Mouse (Mus musculus) limb, embryonic 10.5 days (tissue): Measurements from ENCODE around the gene Bglap2. TPM values are rescaled to one million over a fixed set of nuclear protein-coding genes. Genes with fewer than 3 reads are reported as not detected.
A peak's percentile ranks its signal among the peaks of the same experiment; 100 is the strongest.
"Not testable (repeated sequence)": the region's sequence is repeated elsewhere in the genome, so short reads cannot be mapped to it uniquely, and the experiment has no call there.

Source experiments
- DNase-seq: peaks from one replicate; pipeline ENCODE4 v3.0.0-alpha.2; 2017; ENCODE audit warnings: low spot score
- H3K27ac ChIP-seq: fragments of 300-500 bp; sonication (generic); 2 replicates; pipeline ENCODE4 v1.5.1; 2016; ENCODE audit warnings: mild to moderate bottlenecking
- H3K27me3 ChIP-seq: fragments of 300-500 bp; sonication (generic); 2 replicates; pipeline ENCODE4 v1.6.1; 2016; ENCODE audit warnings: low read depth, mild to moderate bottlenecking; ENCODE audit not compliant: poor library complexity, severe bottlenecking
- H3K36me3 ChIP-seq: fragments of 300-500 bp; sonication (generic); 2 replicates; pipeline ENCODE4 v1.6.1; 2016; ENCODE audit warnings: mild to moderate bottlenecking, moderate library complexity
- H3K4me1 ChIP-seq: fragments of 300-500 bp; sonication (generic); 2 replicates; pipeline ENCODE4 v1.6.1; 2016
- H3K4me3 ChIP-seq: fragments of 300-500 bp; sonication (generic); 2 replicates; pipeline ENCODE4 v1.5.1; 2016; ENCODE audit warnings: mild to moderate bottlenecking, moderate library complexity
- H3K9me3 ChIP-seq: fragments of 300-500 bp; sonication (generic); replicated peaks from 2 replicates; pipeline ENCODE4 v1.6.1; 2016; ENCODE audit warnings: mild to moderate bottlenecking
- WGBS: fragments of 180-500 bp; shearing (Covaris S2); methylation state at CpG from one replicate; pipeline ENCODE4 v1.1.7; 2016; 5-methylcytosine and 5-hydroxymethylcytosine counted together
- polyA plus RNA-seq: library from polyadenylated mRNA; unstranded; fragments of >200 nt; fragmentation: Nextera tagmentation; extraction: Ambion mirVana; gene quantifications from 2 replicates; pipeline ENCODE4 v1.2.1, GENCODE M21; 2016

Gene Bglap2
- not detected in 2 replicates for polyA plus RNA-seq

DNA sequence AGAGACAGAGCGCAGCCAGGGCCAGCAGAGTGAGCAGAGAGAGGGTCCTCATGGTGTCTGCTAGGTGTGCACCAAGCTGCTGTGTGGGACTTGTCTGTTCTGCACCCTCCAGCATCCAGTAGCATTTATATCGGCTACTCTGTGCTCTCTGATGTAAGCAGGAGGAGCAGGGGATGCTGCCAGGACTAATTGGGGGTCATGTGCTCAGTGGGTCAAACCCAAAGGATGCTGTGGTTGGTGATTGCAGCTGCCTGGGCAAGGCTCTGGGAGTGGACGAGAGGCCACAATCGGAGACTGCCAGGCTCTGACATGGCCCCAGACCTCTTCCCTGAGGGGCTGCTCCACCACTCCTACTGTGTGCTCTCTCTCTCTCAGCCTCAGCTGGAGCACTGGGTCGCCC lies at the start of gene Bglap2:
Gene Bglap2, minus strand, starts transcription at position 101 of the 400 bp plus-strand sequence.
- not testable (repeated sequence) for DNase-seq, H3K9me3 ChIP-seq, H3K27me3 ChIP-seq, H3K4me3 ChIP-seq, H3K27ac ChIP-seq, H3K36me3 ChIP-seq
- H3K4me1 ChIP-seq = peaks cover 16% of the 10 kb centered on the region
- 81% methylated on average over 5 of the region's 5 CpGs for WGBS

DNA sequence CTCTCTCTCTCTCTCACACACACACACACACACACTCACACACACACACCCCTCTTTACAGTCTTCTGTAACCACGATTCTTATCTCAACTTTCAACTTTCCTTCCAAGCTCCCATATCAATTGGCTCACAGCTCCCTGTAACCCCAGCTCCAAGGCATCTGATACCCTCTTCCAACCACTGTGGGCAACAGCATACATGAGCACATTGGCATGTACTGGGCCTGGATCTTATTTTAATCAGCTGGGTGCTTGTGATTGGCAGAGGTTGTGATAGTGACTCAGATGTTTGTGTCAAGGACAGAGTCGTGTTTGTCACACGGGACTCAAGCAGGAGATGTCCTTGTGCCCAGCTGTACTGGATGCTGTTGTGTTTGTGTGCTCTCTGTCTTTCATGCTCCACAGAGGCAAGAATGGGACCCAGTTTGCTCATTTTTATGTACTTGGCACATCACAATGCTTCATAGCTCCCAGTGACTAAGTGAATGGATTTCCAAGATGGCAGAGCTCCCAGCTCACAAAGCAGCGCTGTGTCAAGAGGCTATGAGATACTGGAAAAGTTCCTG lies 48.9 kb upstream of the Bglap2 start:
- H3K27ac ChIP-seq = no peak overlapping the region
- no peak for DNase-seq
- H3K9me3 ChIP-seq = no peaks in the 10 kb centered on the region
- H3K4me3 ChIP-seq = no peak overlapping the region
- no peaks in the 10 kb centered on the region for H3K36me3 ChIP-seq
- no peaks in the 10 kb centered on the region for H3K27me3 ChIP-seq
- H3K4me1 ChIP-seq = peaks cover 13% of the 10 kb centered on the region
- WGBS = 85% methylated on average over 4 of the region's 4 CpGs

DNA sequence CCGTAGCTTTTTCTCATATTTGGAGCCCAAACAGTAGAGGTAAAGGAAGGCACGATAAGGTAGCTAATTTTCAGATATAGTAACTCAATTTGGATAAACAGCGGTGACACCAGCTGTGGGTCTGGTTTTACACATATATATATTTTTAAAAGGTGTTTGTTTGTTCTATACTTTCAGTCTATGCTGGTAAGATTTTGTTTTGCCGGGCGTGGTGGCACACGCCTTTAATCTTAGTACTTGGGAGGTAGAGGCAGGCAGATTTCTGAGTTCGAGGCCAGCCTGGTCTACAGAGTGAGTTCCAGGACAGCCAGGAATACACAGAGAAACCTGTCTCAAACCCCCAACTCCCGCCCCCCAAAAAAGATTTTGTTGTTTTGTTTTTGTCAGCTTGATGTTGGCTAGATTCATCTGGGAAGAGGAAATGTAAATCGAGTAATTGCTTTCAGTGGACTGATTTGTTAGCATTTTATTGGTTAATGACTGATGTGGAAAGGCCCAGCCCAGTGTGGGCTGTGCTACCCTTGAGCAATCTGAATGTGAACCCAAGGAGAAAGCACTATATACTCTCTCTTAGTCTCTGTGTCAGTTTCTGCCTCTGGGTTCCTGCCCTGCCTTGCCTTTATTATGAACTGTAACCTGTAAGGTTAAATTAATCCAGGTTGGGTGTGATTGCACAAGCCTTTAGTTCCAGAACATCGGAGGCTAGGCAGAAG lies 47.4 kb upstream of the Bglap2 start:
- H3K27ac ChIP-seq = peak overlapping the region; percentile 66; the same call in 1 of the 2 replicates
- no peak for DNase-seq
- peaks cover 16% of the 10 kb centered on the region for H3K4me1 ChIP-seq
- no peaks in the 10 kb centered on the region for H3K27me3 ChIP-seq
- no peaks in the 10 kb centered on the region for H3K9me3 ChIP-seq
- H3K36me3 ChIP-seq = peaks cover 13% of the 10 kb centered on the region
- H3K4me3 ChIP-seq = no peak overlapping the region
- 87% methylated on average over 10 of the region's 10 CpGs for WGBS

DNA sequence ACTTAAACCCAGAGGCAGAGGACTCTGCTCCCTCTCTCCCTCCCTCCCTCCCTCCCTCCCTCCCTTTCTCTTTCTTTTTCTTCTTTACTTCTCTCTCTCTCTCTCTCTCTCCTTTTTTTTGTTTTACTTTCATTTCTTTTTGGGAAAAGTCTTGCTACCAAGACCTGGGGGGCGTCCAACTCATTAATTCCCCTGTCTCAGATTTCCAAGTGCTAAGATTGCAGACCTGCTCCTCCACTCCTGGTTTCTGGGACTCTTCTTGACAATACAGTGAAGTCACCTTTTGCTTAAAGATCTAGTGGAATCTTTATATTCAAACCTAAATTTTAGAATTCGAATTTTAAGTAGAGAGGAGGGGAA lies 46.8 kb upstream of the Bglap2 start:
- Histone ChIP-seq H3K4me1 (peaks cover 18% of the 10 kb centered on the region), H3K27me3 (no peaks in the 10 kb centered on the region), H3K36me3 (peaks cover 19% of the 10 kb centered on the region), H3K9me3 (no peaks in the 10 kb centered on the region), H3K4me3 (peak overlapping the region; percentile 74), H3K27ac (peak overlapping the region; percentile 66)
- no peak for DNase-seq
- 11% methylated on average over 2 of the region's 2 CpGs for WGBS

DNA sequence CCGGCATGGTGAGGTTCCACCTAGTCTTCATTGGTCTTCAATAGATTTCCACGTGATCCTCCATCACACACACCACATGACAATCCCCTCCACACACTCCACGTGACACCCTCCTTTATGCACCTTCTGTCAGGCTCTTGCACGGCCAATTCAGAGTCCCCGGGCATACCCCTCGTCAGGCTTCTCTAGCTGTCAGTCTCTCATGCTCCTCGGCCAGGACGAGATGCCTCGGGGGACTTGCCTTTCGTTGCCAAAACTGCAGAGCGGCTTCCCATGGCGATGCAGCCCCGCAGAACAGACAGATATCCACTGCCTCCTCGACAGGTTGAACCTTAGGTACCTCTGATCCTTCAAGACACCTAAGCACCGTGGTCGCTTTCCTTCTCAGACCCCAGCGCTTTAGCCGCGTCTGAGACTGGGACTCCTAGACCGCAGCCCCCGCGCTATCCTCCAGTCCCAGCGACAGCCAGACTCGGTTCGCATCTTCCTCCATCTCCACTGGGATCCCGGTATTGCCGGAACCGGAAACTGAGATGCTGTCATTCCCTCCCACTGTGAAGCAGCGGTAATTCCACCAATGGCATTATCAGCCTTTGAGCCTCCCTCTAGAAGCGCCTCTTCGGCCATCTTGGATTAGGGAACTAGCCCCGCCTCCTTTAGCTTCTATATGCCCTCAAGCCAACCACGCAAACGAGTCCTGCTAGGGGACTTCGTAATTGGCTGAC lies 46.3 kb upstream of the Bglap2 start, which contains the start of gene Slc25a44:
Gene Slc25a44, minus strand, starts transcription at position 535 of the 725 bp plus-strand sequence.
- under 1% methylated on average over 35 of the region's 35 CpGs for WGBS
- Histone ChIP-seq H3K36me3 (peaks cover 24% of the 10 kb centered on the region), H3K27ac (peak within 1 kb of the TSS; percentile 66)

DNA sequence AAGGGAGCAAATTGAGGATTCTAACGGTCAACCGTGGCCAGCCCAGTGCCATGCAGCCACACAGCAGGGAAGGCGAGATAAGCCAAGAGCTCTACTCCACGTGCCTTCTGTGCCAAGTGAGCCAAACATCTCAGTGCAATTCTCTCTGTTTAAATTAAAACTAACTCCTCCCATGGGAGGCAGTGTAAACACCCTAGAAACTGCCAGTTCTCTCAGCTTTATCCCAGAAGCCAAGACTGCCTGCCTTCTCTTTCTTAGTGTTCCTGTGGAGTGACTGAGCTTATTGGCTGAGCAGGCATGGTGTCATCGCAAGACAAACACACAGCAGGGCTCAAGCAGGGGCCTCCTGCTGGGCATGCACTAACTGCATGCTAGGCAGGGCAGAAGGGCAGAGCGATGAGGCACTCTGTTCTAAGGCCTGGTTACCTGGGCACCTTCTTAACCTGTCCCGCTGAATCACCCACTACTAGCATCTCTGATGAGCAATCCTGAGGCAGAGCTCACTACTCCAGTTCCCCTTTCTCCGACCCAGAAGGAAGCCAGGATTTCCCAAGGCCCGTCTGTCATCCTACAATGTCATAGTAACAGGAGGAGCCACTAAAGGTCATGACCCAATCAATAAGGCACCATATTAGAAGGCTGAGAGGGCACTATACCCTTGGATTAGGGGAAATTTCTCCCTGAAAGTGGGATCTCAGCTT lies 43.7 kb upstream of the Bglap2 start:
- no peaks in the 10 kb centered on the region for H3K9me3 ChIP-seq
- peaks cover 20% of the 10 kb centered on the region for H3K4me1 ChIP-seq
- no peaks in the 10 kb centered on the region for H3K27me3 ChIP-seq
- 50% methylated on average over 9 of the region's 9 CpGs for whole genome bisulfite sequencing
- H3K36me3 ChIP-seq = peaks cover 50% of the 10 kb centered on the region
- H3K27ac ChIP-seq = no peak overlapping the region
- H3K4me3 ChIP-seq = no peak overlapping the region
- DNase-seq = no peak

More for the DNA sequence above, 46.3 kb upstream of the Bglap2 start, which contains the start of gene Slc25a44:
- H3K9me3 ChIP-seq = no peaks in the 10 kb centered on the region
- peak; percentile 87 for DNase-seq
- peak within 1 kb of the TSS; percentile 74 for H3K4me3 ChIP-seq
- peaks cover 20% of the 10 kb centered on the region for H3K4me1 ChIP-seq
- H3K27me3 ChIP-seq = no peaks in the 10 kb centered on the region

DNA sequence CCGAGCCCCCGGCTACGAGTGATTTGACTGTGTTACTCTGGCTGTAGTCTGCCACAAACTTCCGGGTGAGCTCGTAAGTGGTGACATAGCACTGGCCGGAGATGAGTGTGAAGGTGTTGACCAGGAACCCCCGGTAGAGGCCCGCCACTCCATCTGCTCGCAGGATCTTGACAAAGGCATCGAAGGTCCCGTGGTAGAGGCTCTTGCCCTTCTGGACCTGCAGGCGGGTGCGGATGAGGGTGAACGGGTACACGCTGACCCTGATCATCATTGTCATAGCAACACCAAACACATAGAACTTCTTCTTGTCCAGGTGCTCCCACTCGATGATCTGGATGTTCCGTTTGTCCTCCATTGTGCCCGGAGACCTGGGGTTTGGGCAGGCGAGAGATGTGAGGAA lies 42.3 kb upstream of the Bglap2 start:
- Histone ChIP-seq H3K36me3 (peaks cover 64% of the 10 kb centered on the region), H3K4me1 (peaks cover 20% of the 10 kb centered on the region), H3K27ac (no peak overlapping the region), H3K4me3 (no peak overlapping the region), H3K27me3 (no peaks in the 10 kb centered on the region), H3K9me3 (no peaks in the 10 kb centered on the region)
- no peak for DNase-seq
- 94% methylated on average over 19 of the region's 19 CpGs for WGBS

DNA sequence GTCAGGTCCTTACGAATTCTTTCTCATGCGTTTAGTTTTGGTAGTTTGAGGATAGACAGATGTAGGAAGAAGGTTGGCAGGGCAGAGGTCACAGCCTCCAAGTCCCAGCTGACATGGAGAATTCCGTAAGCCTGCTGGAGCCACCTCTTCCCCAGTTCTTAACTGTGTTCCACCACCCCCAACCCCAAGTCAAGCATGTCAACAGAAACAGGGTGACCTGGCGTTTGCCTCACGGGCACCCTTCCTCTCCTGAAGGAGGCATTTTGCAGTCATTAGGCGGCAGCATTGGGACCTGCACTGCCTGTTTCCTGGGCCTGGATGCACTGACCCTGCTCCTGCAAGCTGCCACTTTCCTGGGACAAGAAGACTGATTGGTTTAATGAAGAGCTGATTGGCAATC lies 39.5 kb upstream of the Bglap2 start:
- peaks cover 6% of the 10 kb centered on the region; the same call in 1 of the 2 replicates for H3K4me1 ChIP-seq
- H3K9me3 ChIP-seq = no peaks in the 10 kb centered on the region
- no peak for DNase-seq
- H3K4me3 ChIP-seq = no peak overlapping the region
- no peak overlapping the region for H3K27ac ChIP-seq
- 83% methylated on average over 6 of the region's 6 CpGs for WGBS
- no peaks in the 10 kb centered on the region for H3K27me3 ChIP-seq
- H3K36me3 ChIP-seq = peaks cover 90% of the 10 kb centered on the region

DNA sequence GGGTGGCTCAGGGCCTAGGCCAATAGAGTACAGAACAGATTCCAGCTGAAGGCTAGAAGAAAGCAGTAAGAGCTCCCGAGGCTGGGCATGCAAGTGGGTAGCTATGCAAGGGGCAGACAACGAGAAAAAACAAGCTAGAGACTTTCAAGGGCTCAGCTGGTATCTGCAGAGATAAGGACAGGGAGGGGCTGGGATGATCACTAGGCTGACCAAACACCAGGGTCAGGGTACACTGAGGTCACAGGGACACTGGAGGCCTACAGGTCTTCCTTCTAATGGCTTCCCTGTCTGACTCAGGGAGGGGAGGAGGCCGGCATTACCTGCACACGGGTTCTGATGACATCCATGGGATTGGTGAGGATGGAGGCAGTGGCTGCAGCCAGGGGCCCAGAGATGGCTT lies 37.2 kb upstream of the Bglap2 start:
- H3K4me1 ChIP-seq = peaks cover 11% of the 10 kb centered on the region
- H3K27me3 ChIP-seq = no peaks in the 10 kb centered on the region
- no peak overlapping the region for H3K4me3 ChIP-seq
- no peak for DNase-seq
- H3K9me3 ChIP-seq = no peaks in the 10 kb centered on the region
- 87% methylated on average over 4 of the region's 4 CpGs for WGBS
- H3K36me3 ChIP-seq = peaks cover 96% of the 10 kb centered on the region
- no peak overlapping the region for H3K27ac ChIP-seq

DNA sequence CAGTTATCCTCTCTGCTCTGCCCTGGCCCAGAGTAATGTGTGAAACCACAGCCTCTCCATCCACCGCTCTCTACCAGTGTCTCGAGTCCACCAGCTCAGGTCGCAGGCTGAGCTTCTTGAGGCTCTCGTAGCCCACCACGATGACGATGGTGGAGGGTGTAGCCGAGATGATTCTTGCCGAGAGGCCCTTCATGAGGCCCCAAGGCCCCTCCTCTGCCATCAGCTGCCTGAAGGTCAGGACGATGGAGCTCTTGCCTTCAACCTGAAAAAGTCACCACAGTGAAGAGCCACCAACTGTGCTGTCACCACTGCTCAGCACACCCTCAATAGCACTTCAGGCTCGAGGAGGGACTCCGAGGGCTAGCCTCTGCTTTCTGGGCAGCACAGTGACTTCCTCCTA lies 34.1 kb upstream of the Bglap2 start:
- 90% methylated on average over 11 of the region's 11 CpGs for WGBS
- Histone ChIP-seq H3K27me3 (no peaks in the 10 kb centered on the region), H3K36me3 (peaks cover 68% of the 10 kb centered on the region), H3K9me3 (no peaks in the 10 kb centered on the region), H3K4me1 (peaks cover 30% of the 10 kb centered on the region), H3K27ac (no peak overlapping the region), H3K4me3 (no peak overlapping the region)
- no peak for DNase-seq

DNA sequence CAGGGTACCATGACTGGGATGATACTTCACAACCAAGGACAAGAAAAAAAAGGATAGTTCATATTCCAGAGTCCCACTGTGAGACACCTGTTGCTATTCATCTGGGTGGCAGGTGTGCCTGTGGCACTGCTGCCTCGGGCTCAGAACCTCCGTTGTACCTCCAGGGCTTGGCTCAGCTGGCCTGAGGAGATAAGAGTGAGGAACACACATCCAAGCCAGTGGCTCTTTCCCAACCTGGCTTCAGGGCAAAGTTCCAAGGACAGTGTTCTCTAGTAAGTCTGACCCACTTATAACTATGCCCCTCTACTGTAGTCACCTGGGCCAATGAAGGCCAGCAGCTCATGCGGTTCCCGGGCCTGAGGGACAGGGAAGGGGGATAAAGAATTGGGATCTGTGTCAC lies 33.2 kb upstream of the Bglap2 start:
- no peaks in the 10 kb centered on the region for H3K9me3 ChIP-seq
- H3K36me3 ChIP-seq = peaks cover 61% of the 10 kb centered on the region
- WGBS = 91% methylated on average over 4 of the region's 4 CpGs
- no peaks in the 10 kb centered on the region for H3K27me3 ChIP-seq
- H3K4me1 ChIP-seq = peaks cover 37% of the 10 kb centered on the region
- no peak overlapping the region for H3K27ac ChIP-seq
- DNase-seq = no peak
- no peak overlapping the region for H3K4me3 ChIP-seq

DNA sequence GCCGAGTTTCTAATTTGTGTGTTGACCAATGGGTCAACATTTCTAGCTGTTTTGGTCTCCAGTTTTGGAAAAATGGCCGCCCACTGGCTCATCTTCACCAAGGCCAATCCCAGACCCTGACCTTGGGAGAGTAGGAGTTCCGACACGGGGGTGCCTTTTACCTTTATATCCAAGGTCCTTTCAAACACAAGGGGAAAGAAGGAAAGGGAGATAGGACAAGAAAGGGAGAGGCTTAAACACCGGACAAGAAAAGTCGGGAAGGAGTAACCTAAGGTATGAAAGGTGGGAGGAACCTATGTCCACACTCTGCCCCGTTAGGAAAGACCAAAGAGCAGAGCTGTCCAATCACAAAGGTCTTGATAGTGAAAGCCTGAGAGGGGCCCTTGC lies 32.1 kb upstream of the Bglap2 start:
- DNase-seq = no peak
- peaks cover 56% of the 10 kb centered on the region for H3K36me3 ChIP-seq
- H3K9me3 ChIP-seq = no peaks in the 10 kb centered on the region
- H3K4me1 ChIP-seq = peaks cover 37% of the 10 kb centered on the region
- WGBS = 24% methylated on average over 7 of the region's 7 CpGs
- no peaks in the 10 kb centered on the region for H3K27me3 ChIP-seq
- peak overlapping the region; percentile 68 for H3K4me3 ChIP-seq
- peak overlapping the region; percentile 98 for H3K27ac ChIP-seq
